Mouse (Mus musculus) heart, postnatal 14 days (tissue): ENCODE measurements around the gene Limd2. TPM values are rescaled to one million over a fixed set of nuclear protein-coding genes. Genes with fewer than 3 reads are reported as not detected.
"Not testable (repeated sequence)": the region's sequence is repeated elsewhere in the genome, so short reads cannot be mapped to it uniquely, and the experiment has no call there.

Experiments used
- DNase-seq, 2 experiments: peaks; one replicate each; pipeline ENCODE4 v3.0.0; 2021 to 2022
- intact Hi-C: fragments of 180-260 bp; cut with DNase I; formaldehyde crosslinking; loops from one replicate; pipeline ENCODE4 v1.15.1; 2025
- total RNA-seq, 2 experiments: library from RNA; stranded (reverse); gene quantifications; 2 replicates each; pipeline ENCODE4 v1.2.3; 2021

The Limd2 gene
- total RNA-seq, 2 experiments from 2014 or later = 9.7 to 19.3 TPM

GRCm38 (mm10) chr11:106134580-106135528, 25.8 kb downstream of the Limd2 start:
- DNase-seq = peak; percentile 86 to 90
- intact Hi-C loops = loop anchor here (1.0 kb wide), 1 partner anchor 50 kb away; no protein-coding TSS in a partner anchor

- no peak for DNase-seq
- intact Hi-C loops = no loop called here
Measured at GRCm38 (mm10) chr11:106132516-106132915, 28.1 kb downstream of the Limd2 start.

- intact Hi-C loops = no loop called here
Measured at GRCm38 (mm10) chr11:106129477-106129876, 31.2 kb downstream of the Limd2 start.

GRCm38 (mm10) chr11:106126727-106127373, 33.8 kb downstream of the Limd2 start:
- DNase-seq, intact Hi-C loops: not testable (repeated sequence)

More at GRCm38 (mm10) chr11:106129477-106129876, 31.2 kb downstream of the Limd2 start:
- no peak for DNase-seq

- intact Hi-C loops = no loop called here
- DNase-seq = no peak
Measured at GRCm38 (mm10) chr11:106125827-106126226, 34.8 kb downstream of the Limd2 start.

GRCm38 (mm10) chr11:106124784-106125183, 35.9 kb downstream of the Limd2 start:
- intact Hi-C loops = no loop called here
- no peak for DNase-seq

GRCm38 (mm10) chr11:106122736-106123135, 37.9 kb downstream of the Limd2 start:
- intact Hi-C loops = no loop called here
- DNase-seq = peak; percentile 10 to 14

GRCm38 (mm10) chr11:106122221-106122620, 38.4 kb downstream of the Limd2 start:
- no peak for DNase-seq
- intact Hi-C loops = no loop called here

GRCm38 (mm10) chr11:106111688-106112087, 49.0 kb downstream of the Limd2 start:
- intact Hi-C loops = no loop called here
- DNase-seq = no peak

Other genes with a start within 250 kb of the Limd2 start
- gene Cyb561, start 207.5 kb downstream of the Limd2 start, total RNA-seq = 10 to 100 TPM; 14.2 to 14.8 TPM
- 10 to 100 TPM; 28.7 to 31.6 TPM for gene Ace, start 192.9 kb downstream of the Limd2 start, total RNA-seq
- gene Ace3, start 166.2 kb downstream of the Limd2 start, total RNA-seq = not detected
- under 1 TPM; 0.07 to 0.14 TPM for gene Kcnh6, start 152.7 kb downstream of the Limd2 start, total RNA-seq
- gene Dcaf7, start 124.0 kb downstream of the Limd2 start, total RNA-seq = 10 to 100 TPM; 44.5 to 46.0 TPM
- gene Taco1, start 94.8 kb downstream of the Limd2 start, total RNA-seq = 10 to 100 TPM; 51.2 to 59.8 TPM
- gene Map3k3, start 76.2 kb downstream of the Limd2 start, total RNA-seq = 10 to 100 TPM; 45.9 to 47.1 TPM
- gene Gm10840, start within 50 bp of the Limd2 start, total RNA-seq = not detected
- 1 to 10 TPM; 8.7 TPM for gene Strada, start 41.3 kb upstream of the Limd2 start, total RNA-seq
- gene Ccdc47, start 55.5 kb upstream of the Limd2 start, total RNA-seq = 10 to 100 TPM; 74.4 to 76.0 TPM
- 10 to 100 TPM; 29.2 to 30.0 TPM for gene Ddx42, start 56.1 kb upstream of the Limd2 start, total RNA-seq
- gene Ftsj3, start 95.2 kb upstream of the Limd2 start, total RNA-seq = 10 to 100 TPM; 19.3 to 21.4 TPM
- gene Psmc5, start 95.3 kb upstream of the Limd2 start, total RNA-seq = 100 to 1,000 TPM in 1 of 2 experiments, 10 to 100 TPM in 1; 99.9 to 105 TPM
- 10 to 100 TPM; 28.7 to 30.8 TPM for gene Smarcd2, start 112.1 kb upstream of the Limd2 start, total RNA-seq
- under 1 TPM in 1 of 2 experiments, not detected in 1; 0.07 TPM for gene Tcam1, start 115.8 kb upstream of the Limd2 start, total RNA-seq
- not detected for gene Gh, start 141.0 kb upstream of the Limd2 start, total RNA-seq
- gene Cd79b, start 153.9 kb upstream of the Limd2 start, total RNA-seq = 1 to 10 TPM; 1.8 to 2.0 TPM
- 1 to 10 TPM; 6.8 to 7.9 TPM for gene Scn4a, start 192.4 kb upstream of the Limd2 start, total RNA-seq
- gene Prr29, start 204.6 kb upstream of the Limd2 start, total RNA-seq = 1 to 10 TPM; 1.0 to 1.7 TPM
- gene Icam2, start 227.2 kb upstream of the Limd2 start, total RNA-seq = 10 to 100 TPM; 44.1 to 44.7 TPM